Mouse (Mus musculus): ENCODE measurements around the gene Cryba1. TPM values are rescaled to one million over a fixed set of nuclear protein-coding genes. Genes with fewer than 3 reads are reported as not detected.

Gene Cryba1
- polyA plus RNA-seq, 1 experiment = 0.07 TPM

- H3K79me2 ChIP-seq (ENCODE audit: control insufficient read depth, insufficient read depth) = no peaks in the 10 kb centered on the region
- no peaks in the 10 kb centered on the region for H3K79me3 ChIP-seq (ENCODE audit: low read depth)
- no peak for TF ChIP-seq CTCF (IDR thresholded peaks at IDR 0.05; ENCODE audit: control insufficient read depth, insufficient read depth, insufficient read length)
- no peak for TF ChIP-seq CEBPB (IDR thresholded peaks at IDR 0.05; ENCODE audit: low read depth)
- TF ChIP-seq MYOD1 (IDR thresholded peaks at IDR 0.05; ENCODE audit: control insufficient read depth, insufficient read length, low read depth) = no peak
- TF ChIP-seq FOSL1 (IDR thresholded peaks at IDR 0.05; ENCODE audit: insufficient read depth, low read length, poor library complexity, severe bottlenecking) = no peak
- no peak for TF ChIP-seq USF1 (IDR thresholded peaks at IDR 0.05; ENCODE audit: low read depth)
- TF ChIP-seq MYOG (IDR thresholded peaks at IDR 0.05; ENCODE audit: control insufficient read depth, extremely low read depth, insufficient read length) = no peak
- TF ChIP-seq MAX (IDR thresholded peaks at IDR 0.05) = no peak
- no peaks in the 10 kb centered on the region for H3K36me3 ChIP-seq (ENCODE audit: control insufficient read depth, insufficient read depth)
- H3ac ChIP-seq (ENCODE audit: control insufficient read depth, insufficient read length, low read depth) = no peak overlapping the region
- no peak overlapping the region for H3K4me3 ChIP-seq (ENCODE audit: insufficient read depth, poor library complexity, severe bottlenecking)
- no peaks in the 10 kb centered on the region for H3K27me3 ChIP-seq (ENCODE audit: control insufficient read depth, insufficient read depth, insufficient read length)
Observed at GRCm38 (mm10) chr11:77738555-77738954, 13.5 kb upstream of the Cryba1 start.

- H3K36me3 ChIP-seq (ENCODE audit: control insufficient read depth, insufficient read depth) = no peaks in the 10 kb centered on the region
- TF ChIP-seq FOSL1 (IDR thresholded peaks at IDR 0.05; ENCODE audit: insufficient read depth, low read length, poor library complexity, severe bottlenecking) (no peak), CTCF (IDR thresholded peaks at IDR 0.05; ENCODE audit: control insufficient read depth, insufficient read depth, insufficient read length) (peak; percentile 78)
- no peaks in the 10 kb centered on the region for H3K27me3 ChIP-seq (ENCODE audit: control insufficient read depth, insufficient read depth, insufficient read length)
- H3K4me3 ChIP-seq (ENCODE audit: insufficient read depth, poor library complexity, severe bottlenecking) = no peak overlapping the region
- H3K79me2 ChIP-seq (ENCODE audit: control insufficient read depth, insufficient read depth) = no peaks in the 10 kb centered on the region
- H3K79me3 ChIP-seq (ENCODE audit: low read depth) = no peaks in the 10 kb centered on the region
- no peak overlapping the region for H3ac ChIP-seq (ENCODE audit: control insufficient read depth, insufficient read length, low read depth)
Observed at GRCm38 (mm10) chr11:77737289-77737688, 12.2 kb upstream of the Cryba1 start.

- Histone ChIP-seq H3K79me2 (ENCODE audit: control insufficient read depth, insufficient read depth) (no peaks in the 10 kb centered on the region), H3ac (ENCODE audit: control insufficient read depth, insufficient read length, low read depth) (no peak overlapping the region), H3K36me3 (ENCODE audit: control insufficient read depth, insufficient read depth) (no peaks in the 10 kb centered on the region), H3K4me3 (ENCODE audit: insufficient read depth, poor library complexity, severe bottlenecking) (no peak overlapping the region), H3K79me3 (ENCODE audit: low read depth) (no peaks in the 10 kb centered on the region), H3K27me3 (ENCODE audit: control insufficient read depth, insufficient read depth, insufficient read length) (no peaks in the 10 kb centered on the region)
- no peak for TF ChIP-seq USF1 (IDR thresholded peaks at IDR 0.05; ENCODE audit: low read depth)
- TF ChIP-seq MYOG (IDR thresholded peaks at IDR 0.05; ENCODE audit: control insufficient read depth, extremely low read depth, insufficient read length) = no peak
- no peak for TF ChIP-seq CEBPB (IDR thresholded peaks at IDR 0.05; ENCODE audit: low read depth)
- no peak for TF ChIP-seq MYOD1 (IDR thresholded peaks at IDR 0.05; ENCODE audit: control insufficient read depth, insufficient read length, low read depth)
- TF ChIP-seq MAX (IDR thresholded peaks at IDR 0.05) = no peak
- no peak for TF ChIP-seq CTCF (IDR thresholded peaks at IDR 0.05; ENCODE audit: control insufficient read depth, insufficient read depth, insufficient read length)
- TF ChIP-seq FOSL1 (IDR thresholded peaks at IDR 0.05; ENCODE audit: insufficient read depth, low read length, poor library complexity, severe bottlenecking) = no peak
Observed at GRCm38 (mm10) chr11:77728587-77728986, 3.5 kb upstream of the Cryba1 start.

- Histone ChIP-seq H3ac (ENCODE audit: control insufficient read depth, insufficient read length, low read depth) (no peak overlapping the region), H3K4me3 (ENCODE audit: insufficient read depth, poor library complexity, severe bottlenecking) (no peak overlapping the region), H3K79me3 (ENCODE audit: low read depth) (no peaks in the 10 kb centered on the region), H3K36me3 (ENCODE audit: control insufficient read depth, insufficient read depth) (no peaks in the 10 kb centered on the region), H3K79me2 (ENCODE audit: control insufficient read depth, insufficient read depth) (no peaks in the 10 kb centered on the region), H3K27me3 (ENCODE audit: control insufficient read depth, insufficient read depth, insufficient read length) (no peaks in the 10 kb centered on the region)
- TF ChIP-seq CTCF (IDR thresholded peaks at IDR 0.05; ENCODE audit: control insufficient read depth, insufficient read depth, insufficient read length) (no peak), MAX (IDR thresholded peaks at IDR 0.05) (no peak)
Observed at GRCm38 (mm10) chr11:77724766-77725165, 317 bp downstream of the Cryba1 start.

- Histone ChIP-seq H3K36me3 (ENCODE audit: control insufficient read depth, insufficient read depth) (peaks cover 25% of the 10 kb centered on the region), H3K79me2 (ENCODE audit: control insufficient read depth, insufficient read depth) (peaks cover 3% of the 10 kb centered on the region), H3K27me3 (ENCODE audit: control insufficient read depth, insufficient read depth, insufficient read length) (no peaks in the 10 kb centered on the region), H3K4me3 (ENCODE audit: insufficient read depth, poor library complexity, severe bottlenecking) (no peak overlapping the region), H3K79me3 (ENCODE audit: low read depth) (no peaks in the 10 kb centered on the region), H3ac (ENCODE audit: control insufficient read depth, insufficient read length, low read depth) (no peak overlapping the region)
- TF ChIP-seq USF1 (IDR thresholded peaks at IDR 0.05; ENCODE audit: low read depth) = no peak
Observed at GRCm38 (mm10) chr11:77721389-77721788, 3.7 kb downstream of the Cryba1 start.

GRCm38 (mm10) chr11:77719055-77719454 lies 6.0 kb downstream of the Cryba1 start:
- H3K36me3 ChIP-seq (ENCODE audit: control insufficient read depth, insufficient read depth) = peaks cover 48% of the 10 kb centered on the region
- no peaks in the 10 kb centered on the region for H3K79me3 ChIP-seq (ENCODE audit: low read depth)
- TF ChIP-seq CTCF (IDR thresholded peaks at IDR 0.05; ENCODE audit: control insufficient read depth, insufficient read depth, insufficient read length) (no peak), MYOG (IDR thresholded peaks at IDR 0.05; ENCODE audit: control insufficient read depth, extremely low read depth, insufficient read length) (no peak), MAX (IDR thresholded peaks at IDR 0.05) (no peak), USF1 (IDR thresholded peaks at IDR 0.05; ENCODE audit: low read depth) (no peak), FOSL1 (IDR thresholded peaks at IDR 0.05; ENCODE audit: insufficient read depth, low read length, poor library complexity, severe bottlenecking) (no peak), CEBPB (IDR thresholded peaks at IDR 0.05; ENCODE audit: low read depth) (no peak), MYOD1 (IDR thresholded peaks at IDR 0.05; ENCODE audit: control insufficient read depth, insufficient read length, low read depth) (no peak)
- H3K79me2 ChIP-seq (ENCODE audit: control insufficient read depth, insufficient read depth) = peaks cover 20% of the 10 kb centered on the region
- H3K4me3 ChIP-seq (ENCODE audit: insufficient read depth, poor library complexity, severe bottlenecking) = no peak overlapping the region
- no peak overlapping the region for H3ac ChIP-seq (ENCODE audit: control insufficient read depth, insufficient read length, low read depth)
- no peaks in the 10 kb centered on the region for H3K27me3 ChIP-seq (ENCODE audit: control insufficient read depth, insufficient read depth, insufficient read length)

Measured in C2C12 (cell line).